8 mouse cellular contexts compared by ENCODE assay signal in genomic region chr4:62519122-62519848, GRCm38 (mm10). TPM values are rescaled to one million over a fixed set of nuclear protein-coding genes. Genes with fewer than 3 reads are reported as not detected.
DNase-seq lines count a peak whose midpoint lies in the region; ATAC-seq and TF ChIP-seq lines count a peak whose summit lies in the region.

No protein-coding gene starts in this region.

- no peaks in the 10 kb centered on the region for H3K36me3 ChIP-seq in heart, embryonic 11.5 days (ENCODE audit: control insufficient read depth, insufficient read depth, low read length)
- peaks cover 33% of the 10 kb centered on the region for H3K36me3 ChIP-seq in E14TG2a.4 (ENCODE audit: insufficient read depth, low read length)
- peaks cover 75% of the 10 kb centered on the region for H3K36me3 ChIP-seq in erythroblast, embryonic 14.5 days (ENCODE audit: control insufficient read depth)
- peaks cover 9% of the 10 kb centered on the region for H3K36me3 ChIP-seq in limb, embryonic 15.5 days
- H3K36me3 ChIP-seq in stomach, postnatal 0 days (ENCODE audit: control insufficient read depth, insufficient read depth, low read length): peaks cover 3% of the 10 kb centered on the region; the same call in 1 of the 2 replicates

- no peak for TF ChIP-seq EP300 in stomach, postnatal 0 days (optimal IDR thresholded peaks at IDR 0.05)

- WGBS in heart, embryonic 11.5 days (ENCODE audit: insufficient replicate concordance): 3% methylated on average over 26 of the region's 26 CpGs
- under 1% methylated on average over 26 of the region's 26 CpGs for WGBS in limb, embryonic 15.5 days
- WGBS in stomach, postnatal 0 days: 2% methylated on average over 26 of the region's 26 CpGs

- peak overlapping the region; percentile 86 for H3K9ac ChIP-seq in heart, embryonic 11.5 days (ENCODE audit: low read depth, low read length)
- peak overlapping the region; percentile 79 for H3K9ac ChIP-seq in limb, embryonic 15.5 days
- H3K9ac ChIP-seq in stomach, postnatal 0 days (ENCODE audit: low read length): peak overlapping the region; percentile 73

- H3K4me3 ChIP-seq in heart, embryonic 11.5 days (ENCODE audit: low read depth, low read length): peak overlapping the region; percentile 57
- H3K4me3 ChIP-seq in E14TG2a.4 (replicated peaks; ENCODE audit: low read length): peak overlapping the region; percentile 88
- H3K4me3 ChIP-seq in erythroblast, embryonic 14.5 days (replicated peaks): peak overlapping the region; percentile 65
- H3K4me3 ChIP-seq in limb, embryonic 15.5 days: peak overlapping the region; percentile 80
- H3K4me3 ChIP-seq in stomach, postnatal 0 days (ENCODE audit: low read depth, low read length): peak overlapping the region; percentile 54

- no peak for TF ChIP-seq CTCF in E14TG2a.4 (conservative IDR thresholded peaks at IDR 0.05; ENCODE audit: low read length)
- no peak for TF ChIP-seq CTCF in stomach, postnatal 0 days (IDR thresholded peaks at IDR 0.05; ENCODE audit: low read depth)

- peaks cover 34% of the 10 kb centered on the region for H3K4me1 ChIP-seq in heart, embryonic 11.5 days (ENCODE audit: control insufficient read depth, insufficient read depth, low read length)
- H3K4me1 ChIP-seq in E14TG2a.4 (replicated peaks; ENCODE audit: low read depth, low read length): peaks cover 37% of the 10 kb centered on the region
- peaks cover 74% of the 10 kb centered on the region for H3K4me1 ChIP-seq in erythroblast, embryonic 14.5 days (ENCODE audit: control insufficient read depth)
- peaks cover 49% of the 10 kb centered on the region for H3K4me1 ChIP-seq in limb, embryonic 15.5 days
- peaks cover 8% of the 10 kb centered on the region for H3K4me1 ChIP-seq in stomach, postnatal 0 days (replicated peaks; ENCODE audit: control insufficient read depth, insufficient read depth)

- H3K4me2 ChIP-seq in heart, embryonic 11.5 days: peak overlapping the region; percentile 68
- H3K4me2 ChIP-seq in limb, embryonic 15.5 days: peak overlapping the region; percentile 65
- H3K4me2 ChIP-seq in stomach, postnatal 0 days (replicated peaks; ENCODE audit: low read depth): peak overlapping the region; percentile 72

- intact Hi-C loops in heart, postnatal 25 days (cut with DNase I): loop anchor here (5.0 to 10.0 kb wide), 3 partner anchors 92 to 314 kb away; partner anchors contain the start of genes Cdc26 and Prpf4
- intact Hi-C loops in left cerebral cortex, postnatal 25 days (cut with DNase I): loop anchor here (5.0 kb wide), 1 partner anchor 112 kb away; the partner anchor contains the start of genes Cdc26 and Prpf4

- H3K9me3 ChIP-seq in heart, embryonic 11.5 days (replicated peaks; ENCODE audit: control insufficient read depth, low read length): no peaks in the 10 kb centered on the region
- H3K9me3 ChIP-seq in E14TG2a.4 (ENCODE audit: low read length): peaks cover 6% of the 10 kb centered on the region
- H3K9me3 ChIP-seq in erythroblast, embryonic 14.5 days (ENCODE audit: control insufficient read depth, low read length): no peaks in the 10 kb centered on the region
- no peaks in the 10 kb centered on the region for H3K9me3 ChIP-seq in limb, embryonic 15.5 days
- H3K9me3 ChIP-seq in stomach, postnatal 0 days (ENCODE audit: control insufficient read depth, low read length): no peaks in the 10 kb centered on the region

- H3K27me3 ChIP-seq in heart, embryonic 11.5 days (ENCODE audit: control insufficient read depth, insufficient read depth, low read length): no peaks in the 10 kb centered on the region
- peaks cover 4% of the 10 kb centered on the region; the same call in 1 of the 2 replicates for H3K27me3 ChIP-seq in E14TG2a.4 (ENCODE audit: insufficient read depth, low read length)
- H3K27me3 ChIP-seq in erythroblast, embryonic 14.5 days (ENCODE audit: control insufficient read depth): no peaks in the 10 kb centered on the region
- H3K27me3 ChIP-seq in limb, embryonic 15.5 days: no peaks in the 10 kb centered on the region
- H3K27me3 ChIP-seq in stomach, postnatal 0 days (ENCODE audit: control insufficient read depth, insufficient read depth, low read length): no peaks in the 10 kb centered on the region

- peak; percentile 33 for ATAC-seq in heart, embryonic 11.5 days (replicated peaks; ENCODE audit: insufficient number of reproducible peaks, low FRiP score, low TSS enrichment)
- peak; percentile 76 for ATAC-seq in limb, embryonic 15.5 days (ENCODE audit: insufficient number of reproducible peaks, low FRiP score, low TSS enrichment, low read depth)
- ATAC-seq in stomach, postnatal 0 days (ENCODE audit: low FRiP score, low TSS enrichment): peak; percentile 51

- no peak for DNase-seq in heart, postnatal 25 days (ENCODE audit: low spot score)
- no peak for DNase-seq in stomach, postnatal 0 days (ENCODE audit: low spot score)
- no peak for DNase-seq in urinary bladder, postnatal 10 days (ENCODE audit: low spot score)
- DNase-seq in left cerebral cortex, postnatal 25 days (ENCODE audit: low spot score in 2 of 2): no peak

- peak overlapping the region; percentile 88 for H3K27ac ChIP-seq in heart, embryonic 11.5 days (ENCODE audit: low read depth, low read length)
- peak overlapping the region; percentile 91 for H3K27ac ChIP-seq in limb, embryonic 15.5 days
- peak overlapping the region; percentile 91 for H3K27ac ChIP-seq in stomach, postnatal 0 days (replicated peaks)

RNA-seq across cellular contexts. Expression of gene Alad, which starts 0.4 kb away (rescaled TPM):
- 117 and 140 TPM in 2 replicates for polyA plus RNA-seq in heart, embryonic 11.5 days (2014; fragmentation: Nextera tagmentation; extraction: Ambion mirVana)
- total RNA-seq in heart, postnatal 25 days (2021): 10 to 100 TPM; 60.2 to 63.3 TPM
- polyA plus RNA-seq in erythroblast, embryonic 14.5 days (2012): 666 and 744 TPM in 2 replicates
- polyA plus RNA-seq in limb, embryonic 15.5 days (2015; fragmentation: Nextera tagmentation; extraction: Ambion mirVana): 75.8 and 86.5 TPM in 2 replicates
- 161 and 178 TPM in 2 replicates for polyA plus RNA-seq in stomach, postnatal 0 days (2015; fragmentation: Nextera tagmentation; extraction: Ambion mirVana)
- total RNA-seq in left cerebral cortex, postnatal 25 days (2021): 10 to 100 TPM; 25.4 to 30.8 TPM

RNA-seq across cellular contexts. Expression of gene Pole3, which starts 5.6 kb away (rescaled TPM):
- 59.4 and 64.1 TPM in 2 replicates for polyA plus RNA-seq in heart, embryonic 11.5 days (2014; fragmentation: Nextera tagmentation; extraction: Ambion mirVana)
- 10 to 100 TPM; 17.3 to 18.4 TPM for total RNA-seq in heart, postnatal 25 days (2021)
- 8.0 and 9.7 TPM in 2 replicates for polyA plus RNA-seq in erythroblast, embryonic 14.5 days (2012)
- polyA plus RNA-seq in limb, embryonic 15.5 days (2015; fragmentation: Nextera tagmentation; extraction: Ambion mirVana): 82.1 and 82.9 TPM in 2 replicates
- polyA plus RNA-seq in stomach, postnatal 0 days (2015; fragmentation: Nextera tagmentation; extraction: Ambion mirVana): 52.4 and 55.5 TPM in 2 replicates
- total RNA-seq in left cerebral cortex, postnatal 25 days (2021): 10 to 100 TPM; 19.9 to 20.2 TPM

RNA-seq across cellular contexts. Expression of gene 4933430I17Rik, which starts 5.9 kb away (rescaled TPM):
- polyA plus RNA-seq in heart, embryonic 11.5 days (2014; fragmentation: Nextera tagmentation; extraction: Ambion mirVana): 0.34 and 0.87 TPM in 2 replicates
- total RNA-seq in heart, postnatal 25 days (2021): under 1 TPM; 0.18 to 0.22 TPM
- polyA plus RNA-seq in erythroblast, embryonic 14.5 days (2012): not detected in 2 replicates
- 0.35 and 0.37 TPM in 2 replicates for polyA plus RNA-seq in limb, embryonic 15.5 days (2015; fragmentation: Nextera tagmentation; extraction: Ambion mirVana)
- 0.18 and 0.35 TPM in 2 replicates for polyA plus RNA-seq in stomach, postnatal 0 days (2015; fragmentation: Nextera tagmentation; extraction: Ambion mirVana)
- under 1 TPM; 0.37 to 0.53 TPM for total RNA-seq in left cerebral cortex, postnatal 25 days (2021)

RNA-seq across cellular contexts. Expression of gene Hdhd3, which starts 16.0 kb away (rescaled TPM):
- polyA plus RNA-seq in heart, embryonic 11.5 days (2014; fragmentation: Nextera tagmentation; extraction: Ambion mirVana): 6.7 and 11.4 TPM in 2 replicates
- total RNA-seq in heart, postnatal 25 days (2021): 1 to 10 TPM; 6.0 to 6.5 TPM
- polyA plus RNA-seq in erythroblast, embryonic 14.5 days (2012): 0.29 and 0.59 TPM in 2 replicates
- polyA plus RNA-seq in limb, embryonic 15.5 days (2015; fragmentation: Nextera tagmentation; extraction: Ambion mirVana): 13.9 and 14.7 TPM in 2 replicates
- polyA plus RNA-seq in stomach, postnatal 0 days (2015; fragmentation: Nextera tagmentation; extraction: Ambion mirVana): 23.5 and 26.0 TPM in 2 replicates
- total RNA-seq in left cerebral cortex, postnatal 25 days (2021): 10 to 100 TPM in 1 of 2 experiments, 1 to 10 TPM in 1; 7.5 to 10.9 TPM

RNA-seq across cellular contexts. Expression of gene Bspry, which starts 39.4 kb away (rescaled TPM):
- 0.52 and 0.83 TPM in 2 replicates for polyA plus RNA-seq in heart, embryonic 11.5 days (2014; fragmentation: Nextera tagmentation; extraction: Ambion mirVana)
- not detected for total RNA-seq in heart, postnatal 25 days (2021)
- 0.03 TPM in 1 of 2 replicates, not detected in the other for polyA plus RNA-seq in erythroblast, embryonic 14.5 days (2012)
- polyA plus RNA-seq in limb, embryonic 15.5 days (2015; fragmentation: Nextera tagmentation; extraction: Ambion mirVana): 15.3 and 19.4 TPM in 2 replicates
- 32.5 and 38.1 TPM in 2 replicates for polyA plus RNA-seq in stomach, postnatal 0 days (2015; fragmentation: Nextera tagmentation; extraction: Ambion mirVana)
- total RNA-seq in left cerebral cortex, postnatal 25 days (2021): under 1 TPM; 0.34 to 0.53 TPM
